Mouse (Mus musculus) midbrain, embryonic 13.5 days (tissue): ENCODE data around the gene Hoxd10. TPM values are rescaled to one million over a fixed set of nuclear protein-coding genes. Genes with fewer than 3 reads are reported as not detected.

Experiments used
- ATAC-seq: fragments of 200-750 bp; cut with Nextera tagmentation; 2 replicates; pipeline ENCODE4 v1.8.0; 2017; ENCODE audit warnings: mild to moderate bottlenecking, moderate TSS enrichment, moderate library complexity
- H3K27ac ChIP-seq: fragments of 300-500 bp; sonication (generic); 2 replicates; pipeline ENCODE4 v1.5.1; 2015; ENCODE audit warnings: inconsistent platforms, mild to moderate bottlenecking, moderate library complexity
- H3K27me3 ChIP-seq: fragments of 300-500 bp; sonication (generic); 2 replicates; pipeline ENCODE4 v1.6.1; 2015; ENCODE audit warnings: mild to moderate bottlenecking, inconsistent platforms
- H3K36me3 ChIP-seq: fragments of 300-500 bp; sonication (generic); 2 replicates; pipeline ENCODE4 v1.6.1; 2015; ENCODE audit warnings: mild to moderate bottlenecking, inconsistent platforms
- H3K4me1 ChIP-seq: fragments of 300-500 bp; sonication (generic); replicated peaks from 2 replicates; pipeline ENCODE4 v1.6.1; 2015; ENCODE audit warnings: inconsistent platforms
- H3K4me2 ChIP-seq: fragments of 300-500 bp; sonication (generic); replicated peaks from 2 replicates; pipeline ENCODE4 v1.6.1; 2015; ENCODE audit warnings: moderate library complexity, mild to moderate bottlenecking, inconsistent platforms
- H3K4me3 ChIP-seq: fragments of 300-500 bp; sonication (generic); replicated peaks from 2 replicates; pipeline ENCODE4 v1.5.1; 2015; ENCODE audit warnings: mild to moderate bottlenecking, inconsistent platforms
- H3K9ac ChIP-seq: fragments of 300-500 bp; sonication (generic); replicated peaks from 2 replicates; pipeline ENCODE4 v1.6.1; 2015; ENCODE audit warnings: mild to moderate bottlenecking, inconsistent platforms
- H3K9me3 ChIP-seq: fragments of 300-500 bp; sonication (generic); 2 replicates; pipeline ENCODE4 v1.6.1; 2016; ENCODE audit warnings: mild to moderate bottlenecking, inconsistent platforms
- WGBS: fragments of 180-500 bp; shearing (Covaris S2); methylation state at CpG from one replicate; pipeline ENCODE4 v1.1.7; 2015; 5-methylcytosine and 5-hydroxymethylcytosine counted together
- polyA plus RNA-seq: library from polyadenylated mRNA; unstranded; fragments of >200 nt; fragmentation: Nextera tagmentation; extraction: Ambion mirVana; gene quantifications from 2 replicates; pipeline ENCODE4 v1.2.1, GENCODE M21; 2015

Gene Hoxd10
- polyA plus RNA-seq, 1 experiment from 2014 or later = not detected

DNA sequence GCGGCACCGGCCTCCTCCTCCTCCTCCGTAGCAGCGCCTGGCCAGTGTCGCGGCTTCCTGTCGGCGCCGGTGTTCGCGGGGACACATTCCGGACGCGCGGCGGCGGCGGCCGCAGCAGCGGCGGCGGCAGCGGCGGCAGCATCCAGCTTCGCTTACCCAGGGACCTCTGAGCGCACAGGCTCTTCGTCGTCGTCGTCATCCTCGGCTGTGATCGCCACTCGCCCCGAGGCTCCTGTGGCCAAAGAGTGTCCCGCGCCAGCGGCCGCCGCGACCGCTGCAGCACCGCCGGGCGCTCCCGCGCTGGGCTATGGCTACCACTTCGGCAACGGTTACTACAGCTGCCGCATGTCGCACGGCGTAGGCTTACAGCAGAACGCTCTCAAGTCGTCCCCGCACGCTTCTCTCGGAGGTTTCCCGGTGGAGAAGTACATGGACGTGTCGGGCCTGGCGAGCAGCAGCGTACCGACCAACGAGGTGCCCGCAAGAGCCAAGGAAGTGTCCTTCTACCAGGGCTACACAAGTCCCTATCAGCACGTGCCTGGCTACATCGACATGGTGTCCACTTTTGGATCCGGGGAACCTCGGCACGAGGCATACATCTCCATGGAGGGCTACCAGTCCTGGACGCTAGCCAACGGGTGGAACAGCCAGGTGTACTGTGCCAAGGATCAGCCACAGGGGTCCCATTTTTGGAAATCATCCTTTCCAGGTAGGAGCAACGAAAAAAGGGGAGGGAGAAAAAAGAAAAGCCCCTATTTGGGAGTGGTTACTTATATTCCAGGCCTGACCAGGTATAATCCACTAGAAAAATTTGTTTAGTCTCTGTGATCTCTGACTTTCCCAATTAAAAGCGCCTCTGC lies 23.1 kb upstream of the Hoxd10 start:
- under 1% methylated on average over 50 of the region's 74 CpGs for WGBS
- peak; percentile 70 for ATAC-seq
- no peaks in the 10 kb centered on the region for H3K36me3 ChIP-seq
- peak overlapping the region; percentile 27 for H3K4me3 ChIP-seq
- H3K27ac ChIP-seq = no peak overlapping the region
- 0 out of 2 replicates have a peak overlapping the region, but pooled peaks have one; percentile 32 for H3K9ac ChIP-seq
- H3K27me3 ChIP-seq = peaks cover 98% of the 10 kb centered on the region
- peaks cover 12% of the 10 kb centered on the region for H3K4me1 ChIP-seq
- peak overlapping the region; percentile 49 for H3K4me2 ChIP-seq
- no peaks in the 10 kb centered on the region for H3K9me3 ChIP-seq

DNA sequence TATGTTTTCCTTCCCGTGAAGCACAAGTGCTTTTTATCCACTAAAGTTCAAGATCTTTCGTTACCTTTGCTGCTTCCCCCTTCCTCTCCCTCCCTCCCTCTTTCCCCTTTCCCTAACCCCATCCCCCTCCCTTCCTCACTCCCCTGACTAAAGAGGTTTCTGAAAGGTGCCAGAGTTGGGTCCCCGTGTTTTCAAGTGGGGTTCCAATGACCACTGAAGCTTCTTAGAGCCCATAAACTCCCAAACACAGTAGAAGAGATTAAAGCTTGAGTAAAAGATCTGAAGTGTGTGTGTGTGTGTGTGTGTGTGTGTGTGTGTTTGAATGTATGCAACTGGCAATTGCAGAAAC lies 22.5 kb upstream of the Hoxd10 start:
- no peaks in the 10 kb centered on the region for H3K36me3 ChIP-seq
- H3K27me3 ChIP-seq = peaks cover 98% of the 10 kb centered on the region
- H3K4me3 ChIP-seq = no peak overlapping the region
- H3K9me3 ChIP-seq = no peaks in the 10 kb centered on the region
- 1% methylated on average over 3 of the region's 3 CpGs for WGBS
- no peak for ATAC-seq
- no peak overlapping the region for H3K27ac ChIP-seq
- H3K4me2 ChIP-seq = no peak overlapping the region
- peaks cover 12% of the 10 kb centered on the region for H3K4me1 ChIP-seq
- H3K9ac ChIP-seq = no peak overlapping the region

DNA sequence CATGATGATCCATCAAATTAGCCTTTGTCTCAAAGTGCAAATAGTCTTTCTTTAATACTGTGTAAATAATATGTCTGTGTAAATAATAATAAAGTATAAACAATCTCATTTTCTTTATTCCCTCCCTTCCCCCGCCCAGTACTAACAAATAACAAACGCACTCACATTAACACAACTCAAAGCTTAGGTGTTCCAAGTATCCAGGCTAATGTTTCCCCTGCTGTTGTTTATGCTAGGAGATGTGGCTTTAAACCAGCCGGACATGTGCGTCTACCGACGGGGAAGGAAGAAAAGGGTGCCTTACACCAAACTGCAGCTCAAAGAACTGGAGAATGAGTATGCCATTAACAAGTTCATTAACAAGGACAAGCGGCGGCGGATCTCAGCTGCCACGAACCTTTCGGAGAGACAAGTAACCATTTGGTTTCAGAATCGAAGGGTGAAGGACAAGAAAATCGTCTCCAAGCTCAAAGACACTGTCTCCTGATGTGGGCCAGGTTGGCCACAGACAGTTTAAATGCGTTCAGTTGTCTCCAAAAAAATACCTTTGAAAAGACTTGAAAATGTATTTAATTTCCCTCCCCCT lies 22.0 kb upstream of the Hoxd10 start:
- H3K36me3 ChIP-seq = no peaks in the 10 kb centered on the region
- H3K4me3 ChIP-seq = no peak overlapping the region
- 3% methylated on average over 14 of the region's 14 CpGs for WGBS
- no peak for ATAC-seq
- no peak overlapping the region for H3K9ac ChIP-seq
- H3K9me3 ChIP-seq = no peaks in the 10 kb centered on the region
- H3K27me3 ChIP-seq = peaks cover 98% of the 10 kb centered on the region
- no peak overlapping the region for H3K27ac ChIP-seq
- peaks cover 12% of the 10 kb centered on the region for H3K4me1 ChIP-seq
- H3K4me2 ChIP-seq = no peak overlapping the region

DNA sequence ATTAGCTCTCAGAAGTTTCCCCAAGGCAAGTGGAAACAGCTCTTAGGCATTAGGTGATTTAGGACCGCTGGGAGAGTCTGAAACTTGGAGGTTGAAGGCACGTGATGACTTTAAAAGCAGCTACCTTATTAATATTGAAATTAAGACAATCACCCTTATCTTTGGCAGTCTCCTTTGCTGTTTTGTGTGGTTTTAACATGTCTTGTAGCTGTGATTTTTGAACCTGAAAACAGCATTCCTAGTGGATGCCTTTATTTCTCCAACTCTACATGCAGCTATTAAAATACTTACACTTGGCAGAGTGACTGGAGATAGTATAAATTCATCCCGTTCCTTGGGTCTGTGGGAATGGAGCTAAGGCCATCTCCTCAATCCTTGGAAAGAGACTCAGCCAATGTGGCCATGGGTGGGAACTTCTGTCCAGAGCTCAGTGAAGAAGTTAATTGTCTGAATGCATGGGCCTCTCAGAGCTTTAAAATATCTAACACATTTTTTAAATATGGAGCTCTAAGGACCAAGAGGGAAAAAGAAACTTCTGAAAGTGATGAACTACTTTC lies 21.0 kb upstream of the Hoxd10 start:
- no peaks in the 10 kb centered on the region for H3K36me3 ChIP-seq
- WGBS = 1% methylated on average over 3 of the region's 3 CpGs
- H3K9me3 ChIP-seq = no peaks in the 10 kb centered on the region
- no peak overlapping the region for H3K4me2 ChIP-seq
- no peak for ATAC-seq
- H3K4me3 ChIP-seq = no peak overlapping the region
- no peak overlapping the region for H3K27ac ChIP-seq
- peaks cover 12% of the 10 kb centered on the region for H3K4me1 ChIP-seq
- H3K9ac ChIP-seq = no peak overlapping the region
- peaks cover 99% of the 10 kb centered on the region for H3K27me3 ChIP-seq

- H3K4me3 ChIP-seq = no peak overlapping the region
- peaks cover 99% of the 10 kb centered on the region for H3K27me3 ChIP-seq
- H3K4me1 ChIP-seq = peaks cover 12% of the 10 kb centered on the region
- no peak overlapping the region for H3K9ac ChIP-seq
- no peaks in the 10 kb centered on the region for H3K9me3 ChIP-seq
- H3K36me3 ChIP-seq = no peaks in the 10 kb centered on the region
- H3K27ac ChIP-seq = no peak overlapping the region
- no peak overlapping the region for H3K4me2 ChIP-seq
- ATAC-seq = no peak
- WGBS = 7% methylated on average over 5 of the region's 5 CpGs
Observed at GRCm38 (mm10) chr2:74671847-74672246, 19.9 kb upstream of the Hoxd10 start.

DNA sequence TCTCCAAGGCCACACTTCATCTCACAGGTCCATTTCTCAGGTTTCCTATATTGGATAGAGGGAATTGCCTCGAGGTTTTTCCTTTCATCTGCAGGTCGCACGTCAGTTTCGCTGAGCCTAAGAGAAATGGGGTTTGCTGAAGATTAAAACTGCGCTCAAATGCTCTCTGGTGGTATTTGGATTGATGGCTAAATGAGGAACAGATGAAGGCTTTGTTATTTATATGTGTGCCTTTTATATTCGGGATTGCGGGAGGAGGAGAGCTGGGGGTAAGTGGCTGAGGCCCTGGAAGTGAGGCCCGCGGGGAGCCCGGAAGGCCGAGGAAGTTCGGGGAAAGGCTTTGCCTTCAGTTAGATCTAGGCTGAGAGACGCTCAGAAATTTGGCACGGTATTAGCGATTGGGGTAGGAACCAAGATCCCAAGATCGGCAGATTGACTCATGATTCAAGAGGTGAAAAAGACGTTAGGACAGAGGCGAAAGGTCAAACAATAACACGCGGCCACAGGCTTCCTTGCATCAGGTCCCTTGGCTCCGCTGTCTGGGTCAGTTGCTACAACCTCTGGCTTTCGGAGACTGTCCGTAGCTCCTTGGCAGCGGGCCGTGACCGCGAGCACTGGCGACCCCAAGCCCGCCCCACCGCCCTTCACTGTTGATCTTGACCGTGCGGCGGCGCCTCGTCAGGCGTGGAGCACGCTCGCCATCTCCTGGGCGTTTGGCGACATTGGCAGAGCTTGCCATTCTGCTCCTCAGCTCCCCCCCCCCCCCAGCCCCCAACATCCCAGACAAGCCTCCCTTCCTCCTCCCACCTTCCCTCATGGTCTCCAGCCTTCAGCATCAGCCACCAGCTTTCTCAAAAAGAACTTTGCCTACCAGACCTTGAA lies 19.0 kb upstream of the Hoxd10 start:
- Histone ChIP-seq H3K27me3 (peaks cover 99% of the 10 kb centered on the region), H3K36me3 (no peaks in the 10 kb centered on the region), H3K4me2 (peak overlapping the region; percentile 50), H3K27ac (no peak overlapping the region), H3K4me1 (peaks cover 12% of the 10 kb centered on the region), H3K9ac (no peak overlapping the region), H3K4me3 (peak overlapping the region; percentile 28), H3K9me3 (no peaks in the 10 kb centered on the region)
- ATAC-seq = peak; percentile 74
- under 1% methylated on average over 40 of the region's 40 CpGs for WGBS

GRCm38 (mm10) chr2:74673835-74674425 lies 17.8 kb upstream of the Hoxd10 start:
- ATAC-seq = 0 out of 2 replicates have a peak, but pooled peaks have one; percentile 45

GRCm38 (mm10) chr2:74674881-74675665 lies 16.7 kb upstream of the Hoxd10 start, which contains the start of gene Hoxd12:
TSS of gene Hoxd12 (plus strand) at chr2:74675013.
- H3K9me3 ChIP-seq = no peaks in the 10 kb centered on the region
- H3K27me3 ChIP-seq = peaks cover 99% of the 10 kb centered on the region
- H3K4me1 ChIP-seq = peaks cover 4% of the 10 kb centered on the region
- no peak within 1 kb of the TSS for H3K9ac ChIP-seq
- no peaks in the 10 kb centered on the region for H3K36me3 ChIP-seq
- no peak for ATAC-seq
- WGBS = 2% methylated on average over 47 of the region's 47 CpGs
- no peak within 1 kb of the TSS for H3K4me3 ChIP-seq
- no peak within 1 kb of the TSS for H3K27ac ChIP-seq
- H3K4me2 ChIP-seq = no peak within 1 kb of the TSS

More at GRCm38 (mm10) chr2:74673835-74674425, 17.8 kb upstream of the Hoxd10 start:
- Histone ChIP-seq H3K4me1 (peaks cover 4% of the 10 kb centered on the region), H3K9me3 (no peaks in the 10 kb centered on the region), H3K36me3 (no peaks in the 10 kb centered on the region), H3K27me3 (peaks cover 99% of the 10 kb centered on the region), H3K4me2 (no peak overlapping the region), H3K9ac (no peak overlapping the region), H3K27ac (no peak overlapping the region), H3K4me3 (no peak overlapping the region)
- WGBS = 1% methylated on average over 24 of the region's 24 CpGs

DNA sequence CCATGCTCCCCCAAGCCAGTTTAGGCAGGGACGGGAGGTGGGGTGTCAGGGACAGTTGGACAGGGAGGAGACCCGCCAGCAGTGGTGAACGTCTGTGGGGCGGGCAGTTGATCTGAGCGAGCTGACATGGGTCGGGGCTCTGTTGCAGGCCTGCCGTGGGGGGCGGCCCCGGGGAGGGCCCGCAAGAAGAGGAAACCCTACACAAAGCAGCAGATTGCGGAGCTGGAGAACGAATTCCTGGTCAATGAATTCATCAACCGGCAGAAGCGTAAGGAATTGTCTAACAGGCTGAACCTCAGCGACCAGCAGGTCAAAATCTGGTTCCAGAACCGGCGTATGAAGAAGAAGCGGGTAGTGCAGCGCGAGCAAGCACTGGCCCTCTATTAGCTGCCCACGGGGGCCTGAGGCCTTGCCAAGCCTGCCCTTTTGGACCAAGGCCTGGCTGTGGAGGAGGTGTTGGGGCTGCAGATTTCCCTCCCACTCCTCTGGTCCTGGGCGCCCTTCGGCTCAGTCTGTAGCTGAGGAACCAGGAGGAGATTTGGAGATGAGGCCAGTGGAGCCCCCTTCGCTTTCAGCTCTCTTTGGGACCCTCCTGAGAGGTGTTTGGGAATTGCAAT lies 15.9 kb upstream of the Hoxd10 start:
- Histone ChIP-seq H3K27ac (no peak overlapping the region), H3K36me3 (no peaks in the 10 kb centered on the region), H3K27me3 (peaks cover 100% of the 10 kb centered on the region), H3K9ac (no peak overlapping the region), H3K4me1 (peaks cover 4% of the 10 kb centered on the region), H3K4me3 (no peak overlapping the region), H3K4me2 (no peak overlapping the region), H3K9me3 (no peaks in the 10 kb centered on the region)
- 5% methylated on average over 23 of the region's 24 CpGs for WGBS
- no peak for ATAC-seq

DNA sequence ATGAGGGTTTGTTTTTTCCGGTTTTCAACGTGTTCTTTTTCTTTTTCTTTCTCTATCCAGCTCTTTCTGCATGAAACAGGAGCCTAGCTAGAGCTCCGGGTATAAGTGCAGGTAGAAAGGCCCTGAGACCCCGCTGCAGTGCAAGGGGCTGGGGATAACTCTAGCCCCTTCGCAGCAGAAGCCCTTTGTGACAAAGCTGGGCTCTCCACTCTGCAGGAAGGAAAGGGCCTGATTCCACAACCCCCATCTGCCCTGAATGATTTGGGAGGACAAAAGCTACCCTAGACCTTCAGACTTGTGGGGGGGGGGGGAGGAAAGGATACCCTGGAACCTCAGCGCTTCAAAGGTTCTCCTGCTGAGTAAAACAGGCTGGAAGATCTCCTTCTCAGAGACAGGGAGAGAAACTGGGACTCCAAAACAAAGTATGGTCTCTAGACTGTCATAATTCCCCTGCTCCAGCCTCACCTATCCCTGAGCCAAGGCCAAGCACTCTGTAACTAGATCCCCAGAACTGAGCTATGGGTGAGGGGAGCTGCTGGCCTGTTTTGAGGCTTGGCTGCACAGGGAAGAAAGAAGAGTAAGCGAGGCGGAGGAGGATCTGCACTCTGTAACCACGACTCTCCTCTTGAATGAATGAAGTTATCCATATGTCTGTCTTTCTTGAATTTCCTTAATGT lies 15.2 kb upstream of the Hoxd10 start:
- no peak overlapping the region for H3K4me3 ChIP-seq
- no peak overlapping the region for H3K27ac ChIP-seq
- H3K4me2 ChIP-seq = no peak overlapping the region
- H3K9me3 ChIP-seq = no peaks in the 10 kb centered on the region
- H3K27me3 ChIP-seq = peaks cover 100% of the 10 kb centered on the region
- H3K9ac ChIP-seq = no peak overlapping the region
- H3K4me1 ChIP-seq = peaks cover 4% of the 10 kb centered on the region
- 2% methylated on average over 9 of the region's 9 CpGs for WGBS
- no peaks in the 10 kb centered on the region for H3K36me3 ChIP-seq
- ATAC-seq = no peak
